Mouse (Mus musculus): ENCODE measurements around the gene St6galnac6.

St6galnac6 gene

GRCm38 (mm10) chr2:32599409-32599808 lies at the start of gene St6galnac6:
Gene St6galnac6, plus strand, starts transcription at chr2:32599709.
- no peak for DNase-seq

DNA sequence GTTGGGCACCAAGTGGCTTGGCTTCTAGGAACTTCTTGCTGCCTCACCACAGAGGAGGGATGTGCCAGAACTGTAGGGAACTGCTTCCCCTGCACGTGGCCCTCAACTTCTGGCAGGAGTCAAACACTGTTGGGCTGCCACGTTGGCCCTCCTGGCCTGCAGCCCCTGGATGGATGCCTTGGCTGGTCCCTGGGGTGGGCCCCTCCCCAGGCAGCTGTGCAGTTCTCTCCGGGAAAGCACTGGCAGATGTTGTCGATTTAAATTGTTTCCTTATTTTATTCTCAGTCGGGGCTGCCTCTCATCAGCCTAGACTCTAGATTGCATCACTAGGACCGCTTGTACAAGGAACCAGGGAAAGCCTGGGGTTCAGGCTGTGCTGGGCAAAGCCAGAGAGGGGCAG lies 49.7 kb upstream of the St6galnac6 start:
- DNase-seq = no peak

- no peak for DNase-seq
These were observed 48.3 kb upstream of the St6galnac6 start for GRCm38 (mm10) chr2:32551236-32551635.

- DNase-seq = no peak
These were observed 45.8 kb upstream of the St6galnac6 start for GRCm38 (mm10) chr2:32553592-32554148.

DNA sequence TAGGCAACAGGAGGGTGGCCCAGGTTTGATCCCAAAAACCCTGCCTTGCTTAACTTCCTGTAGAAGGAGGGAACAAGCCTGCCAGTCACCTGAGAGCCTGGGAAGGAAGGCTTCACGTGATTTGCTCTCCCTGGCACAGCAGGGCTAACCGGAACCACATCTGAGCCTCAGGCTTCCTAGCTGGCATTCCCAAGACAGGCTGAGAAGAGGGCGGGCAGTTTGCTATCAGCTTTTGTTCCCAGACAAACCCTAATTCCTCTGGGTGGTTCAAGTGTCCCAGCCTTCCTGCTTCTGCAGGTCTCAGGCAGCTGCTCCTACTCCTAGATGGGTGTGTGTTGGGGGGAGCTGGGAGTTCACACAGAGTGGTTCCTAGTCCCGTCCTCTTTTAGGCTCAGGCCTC lies 44.0 kb upstream of the St6galnac6 start:
- no peak for DNase-seq

DNA sequence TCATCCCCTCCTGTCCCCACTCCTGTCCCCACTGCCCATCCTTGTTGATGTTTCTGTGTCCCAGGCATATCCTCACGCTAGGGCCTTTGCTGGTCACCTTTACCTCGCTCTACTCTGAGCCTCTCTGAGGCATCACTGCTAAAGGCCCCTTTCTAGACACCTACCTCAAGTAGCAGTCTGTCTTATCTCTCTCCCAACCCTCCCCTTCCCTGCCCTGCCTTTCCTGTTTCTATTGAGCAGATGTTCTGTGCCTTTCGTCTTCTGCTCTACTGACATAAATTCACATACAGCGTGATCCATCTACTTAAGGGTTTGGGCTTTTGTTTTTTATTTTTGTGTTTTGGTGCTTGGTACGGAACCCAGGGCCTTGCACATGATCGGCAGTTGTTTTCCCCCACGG lies 43.5 kb upstream of the St6galnac6 start:
- no peak for DNase-seq

- DNase-seq = no peak
These were observed 39.9 kb upstream of the St6galnac6 start for GRCm38 (mm10) chr2:32559570-32559969.

- DNase-seq = peak; percentile 51
These were observed 32.9 kb upstream of the St6galnac6 start for GRCm38 (mm10) chr2:32566536-32567063.

- DNase-seq = no peak
These were observed 31.4 kb upstream of the St6galnac6 start for GRCm38 (mm10) chr2:32568149-32568548.

DNA sequence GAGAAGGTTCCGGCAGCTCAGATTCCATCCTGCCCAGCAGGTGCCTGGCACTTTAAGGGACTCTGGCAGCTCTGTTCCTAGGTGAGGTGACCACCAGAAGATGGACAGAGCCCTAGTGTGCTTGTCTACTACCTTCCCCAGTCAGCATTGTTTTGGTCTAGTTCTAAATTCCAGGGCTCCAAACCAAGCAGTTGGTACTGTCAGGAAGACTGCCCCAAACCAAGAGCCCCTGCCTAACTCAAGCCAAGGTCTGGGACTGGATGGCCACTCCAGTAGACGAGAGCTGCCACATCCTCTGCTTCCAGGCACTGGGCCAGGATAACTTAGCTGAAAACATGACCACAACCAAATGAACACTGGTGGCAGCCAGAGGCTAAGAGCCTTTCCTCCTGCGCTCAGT lies 30.6 kb upstream of the St6galnac6 start:
- DNase-seq = no peak

DNA sequence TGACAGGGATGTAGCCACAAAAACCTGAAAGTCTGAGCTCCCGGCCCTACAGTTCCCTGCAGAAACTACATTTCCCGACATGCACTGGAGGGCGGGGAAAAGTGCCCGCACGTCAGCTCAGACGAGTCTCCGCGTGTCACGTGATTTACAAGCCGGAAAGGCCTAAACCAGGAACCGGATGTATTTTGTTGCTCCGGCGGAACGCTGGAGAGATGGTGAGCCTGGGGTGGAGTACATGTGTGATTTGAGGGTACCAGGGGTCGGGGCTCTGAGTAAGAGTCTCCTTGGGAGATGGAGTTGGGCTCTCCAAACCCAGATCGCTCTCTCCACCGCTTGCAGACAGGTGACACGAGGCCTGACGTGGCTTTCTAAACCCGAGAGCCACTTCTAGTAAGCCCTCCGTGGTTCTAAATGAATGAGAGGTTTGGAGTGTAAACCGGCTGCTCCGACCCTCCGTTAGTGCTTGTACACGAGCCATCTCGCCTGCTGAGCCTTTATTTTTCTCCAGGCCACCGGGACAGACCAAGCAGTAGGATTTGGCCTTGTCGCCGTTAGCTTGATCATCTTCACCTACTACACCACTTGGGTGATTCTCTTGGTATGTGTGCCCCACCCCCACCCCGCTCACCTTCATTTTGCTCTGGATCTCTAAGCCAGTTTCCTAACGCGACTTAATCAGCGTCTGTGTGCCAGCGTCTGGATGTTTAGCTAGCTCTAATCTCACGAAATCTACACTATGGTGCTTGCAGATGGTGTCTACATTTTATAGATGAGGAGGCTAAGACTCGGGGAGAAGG lies 28.6 kb upstream of the St6galnac6 start, which contains the start of gene Dpm2:
Gene Dpm2, plus strand, starts transcription at position 161 of the 797 bp plus-strand sequence.
- peak; percentile 91 for DNase-seq

DNA sequence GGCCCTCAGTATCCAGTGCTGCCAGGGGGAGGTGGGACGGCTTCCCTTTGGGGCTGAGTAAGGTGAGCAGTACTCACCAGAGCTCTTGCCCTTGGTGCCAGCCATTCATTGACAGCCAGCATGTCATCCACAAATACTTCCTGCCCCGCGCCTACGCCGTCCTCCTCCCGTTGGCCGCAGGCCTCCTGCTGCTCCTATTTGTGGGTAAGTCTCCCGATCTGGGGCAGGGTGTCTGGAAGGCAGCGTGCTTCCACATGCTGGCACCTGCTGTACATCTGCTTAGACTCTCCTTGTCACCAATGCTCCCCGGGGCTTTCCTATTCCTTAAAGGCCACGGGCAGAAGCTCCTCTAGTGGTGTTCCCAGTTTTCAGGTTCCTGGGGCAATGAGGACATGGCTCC lies 27.3 kb upstream of the St6galnac6 start:
- DNase-seq = no peak

DNA sequence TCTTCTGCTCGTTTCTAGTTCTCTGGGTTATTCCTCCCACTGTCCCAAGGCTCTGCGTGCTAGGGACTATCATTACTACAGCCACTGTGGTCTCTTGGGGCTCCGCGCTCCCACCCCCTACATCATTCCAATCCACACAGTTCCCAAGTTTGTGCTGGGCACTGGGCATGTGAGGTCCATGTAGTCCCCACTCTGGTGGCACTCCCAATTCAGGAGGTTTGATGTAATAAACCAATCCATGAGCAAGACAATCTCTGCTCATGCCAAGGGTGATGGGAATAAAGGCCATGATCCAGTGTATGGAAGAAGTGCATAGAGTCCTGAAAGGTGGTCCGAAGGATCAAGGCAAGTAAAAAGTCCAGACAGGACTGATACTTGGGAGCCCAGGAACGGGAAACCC lies 25.0 kb upstream of the St6galnac6 start, which contains the start of gene Pip5kl1:
Gene Pip5kl1, plus strand, starts transcription at position 301 of the 400 bp plus-strand sequence.
- no peak for DNase-seq

GRCm38 (mm10) chr2:32574901-32575585 lies 24.5 kb upstream of the St6galnac6 start:
- peak; percentile 77 for DNase-seq

GRCm38 (mm10) chr2:32575586-32576160 lies 23.8 kb upstream of the St6galnac6 start, which contains the start of gene 9430097D07Rik:
Gene 9430097D07Rik, minus strand, starts transcription at chr2:32575684.
- peak; percentile 75 for DNase-seq

DNA sequence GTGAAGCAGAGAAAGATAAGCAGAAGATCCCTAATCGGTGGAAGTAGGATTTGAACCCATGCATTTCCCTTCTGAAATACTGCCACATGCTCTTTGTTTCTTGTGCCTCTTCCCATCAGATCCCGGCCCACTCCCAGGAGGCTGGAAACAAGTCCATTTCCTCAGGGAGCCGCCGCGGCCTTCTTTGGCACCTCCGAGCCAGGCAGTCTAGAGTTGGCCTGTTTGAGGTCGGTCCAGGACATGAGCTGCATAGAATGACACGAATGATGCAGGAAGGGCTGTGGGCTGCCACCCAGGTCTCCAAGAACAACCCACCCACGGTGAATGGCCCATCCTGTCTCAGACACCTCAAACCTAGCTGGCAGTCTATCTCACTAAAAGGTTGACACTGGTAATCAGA lies 23.0 kb upstream of the St6galnac6 start:
- DNase-seq = no peak

DNA sequence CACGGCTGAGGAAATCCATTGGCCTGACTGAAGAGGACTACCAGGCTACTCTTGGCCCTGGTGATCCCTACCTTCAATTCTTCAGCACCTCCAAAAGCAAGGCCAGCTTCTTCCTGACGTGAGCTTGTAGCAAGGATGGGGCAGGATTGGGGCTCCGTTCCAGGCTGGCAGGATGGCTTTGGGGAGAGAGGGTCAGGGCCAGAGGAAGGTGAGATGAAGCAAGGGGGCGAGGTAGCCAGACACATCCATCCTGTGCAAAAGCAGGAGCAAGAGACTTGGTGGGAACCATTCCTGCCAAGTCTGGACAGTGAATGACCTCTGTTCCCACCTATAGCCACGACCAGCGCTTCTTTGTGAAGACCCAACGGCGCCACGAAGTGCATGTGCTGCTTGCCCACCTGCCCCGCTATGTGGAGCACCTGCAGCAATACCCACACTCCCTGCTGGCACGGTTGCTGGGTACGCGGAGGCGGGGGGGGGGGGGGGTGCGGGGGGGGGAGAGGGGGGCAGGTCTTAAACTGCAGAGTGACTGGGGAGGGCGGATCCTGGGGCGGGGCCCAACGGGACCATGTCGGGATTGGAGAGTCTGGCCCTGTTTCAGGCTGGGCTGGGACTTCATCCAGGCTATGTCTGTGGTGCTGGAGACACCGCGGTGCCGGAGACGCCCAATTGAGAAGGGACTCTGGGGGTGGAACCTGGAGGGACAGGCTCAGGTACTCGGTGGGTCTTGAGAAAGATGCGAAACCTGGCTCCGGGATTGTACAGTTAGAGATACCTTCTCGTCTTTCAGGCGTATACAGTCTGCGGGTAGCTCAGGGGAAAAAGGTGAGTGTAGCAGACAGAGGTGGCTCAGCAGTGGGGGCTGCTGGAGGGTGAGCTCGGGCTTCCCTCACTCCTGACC lies 21.1 kb upstream of the St6galnac6 start:
- no peak for DNase-seq

DNA sequence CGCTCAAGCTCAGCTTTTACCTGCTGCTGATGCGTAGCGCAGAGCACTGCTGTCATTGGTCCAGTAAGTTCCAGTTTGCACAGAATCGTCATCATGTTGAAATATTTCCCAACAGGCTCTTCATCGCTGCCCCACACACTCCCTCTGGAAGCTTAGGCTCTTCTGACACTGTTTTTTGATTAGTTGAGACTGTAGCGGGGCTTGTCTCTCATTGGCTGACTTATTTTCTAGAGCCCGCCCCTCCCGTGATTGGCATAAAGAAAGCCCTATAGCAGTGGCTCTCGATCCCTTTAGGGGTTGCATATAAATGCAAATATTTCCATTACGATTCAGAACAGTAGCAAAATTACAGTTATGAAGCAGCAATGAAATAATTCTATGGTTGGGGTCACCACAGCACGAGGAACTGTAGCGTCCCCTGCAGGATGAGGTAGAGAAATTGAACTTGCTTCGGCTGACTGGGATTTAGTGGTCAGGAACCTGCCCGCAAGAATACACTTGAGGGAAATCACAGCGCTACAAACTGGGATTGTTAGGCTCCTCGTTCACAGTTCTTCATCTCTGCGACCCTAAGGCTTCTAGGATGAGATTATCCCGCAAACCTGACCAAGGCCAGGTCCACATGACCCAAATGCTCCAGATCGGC lies 17.9 kb upstream of the St6galnac6 start:
- peak; percentile 71 for DNase-seq

GRCm38 (mm10) chr2:32582830-32583799 lies 16.4 kb upstream of the St6galnac6 start:
- peak; percentile 81 for DNase-seq

GRCm38 (mm10) chr2:32585149-32585714 lies 14.3 kb upstream of the St6galnac6 start:
- DNase-seq = no peak
